Mouse (Mus musculus) midbrain, postnatal 0 days (tissue): ENCODE measurements around the gene Arl6ip5. TPM values are rescaled to one million over a fixed set of nuclear protein-coding genes. Genes with fewer than 3 reads are reported as not detected.
"Not testable (repeated sequence)": the region's sequence is repeated elsewhere in the genome, so short reads cannot be mapped to it uniquely, and the experiment has no call there.

Source experiments
- ATAC-seq: fragments of 200-750 bp; cut with Nextera tagmentation; 2 replicates; pipeline ENCODE4 v1.8.0; 2017; ENCODE audit warnings: moderate number of reproducible peaks, mild to moderate bottlenecking, moderate TSS enrichment, moderate library complexity; ENCODE audit not compliant: low FRiP score
- DNase-seq: peaks from one replicate; pipeline ENCODE4 v3.0.0-alpha.2; 2015; ENCODE audit warnings: low spot score
- H3K27ac ChIP-seq: fragments of 300-500 bp; sonication (generic); 2 replicates; pipeline ENCODE4 v1.5.1; 2014; ENCODE audit warnings: low read depth, mild to moderate bottlenecking, low read length, mixed read lengths
- H3K27me3 ChIP-seq: fragments of 300-500 bp; sonication (generic); 2 replicates; pipeline ENCODE4 v1.6.1; 2014; ENCODE audit warnings: low read length, control low read depth, mixed read lengths; ENCODE audit not compliant: insufficient read depth
- H3K36me3 ChIP-seq: fragments of 300-500 bp; sonication (generic); 2 replicates; pipeline ENCODE4 v1.6.1; 2014; ENCODE audit warnings: low read length, control low read depth, mixed read lengths; ENCODE audit not compliant: insufficient read depth
- H3K4me1 ChIP-seq: fragments of 300-500 bp; sonication (generic); 2 replicates; pipeline ENCODE4 v1.6.1; 2014; ENCODE audit warnings: mild to moderate bottlenecking, control low read depth, antibody characterized with exemption, low read length, mixed read lengths; ENCODE audit not compliant: insufficient read depth
- H3K4me2 ChIP-seq: fragments of 300-500 bp; sonication (generic); 2 replicates; pipeline ENCODE4 v1.6.1; 2014; ENCODE audit warnings: low read depth, mild to moderate bottlenecking, low read length, mixed read lengths; ENCODE audit not compliant: poor library complexity, severe bottlenecking
- H3K4me3 ChIP-seq: fragments of 300-500 bp; sonication (generic); 2 replicates; pipeline ENCODE4 v1.5.1; 2014; ENCODE audit warnings: low read depth, mild to moderate bottlenecking, low read length, moderate library complexity
- H3K9ac ChIP-seq: fragments of 300-500 bp; sonication (generic); replicated peaks from 2 replicates; pipeline ENCODE4 v1.6.1; 2014; ENCODE audit warnings: mild to moderate bottlenecking, low read length, moderate library complexity, mixed read lengths; ENCODE audit not compliant: poor library complexity, severe bottlenecking
- H3K9me3 ChIP-seq: fragments of 300-500 bp; sonication (generic); 2 replicates; pipeline ENCODE4 v1.6.1; 2016; ENCODE audit warnings: low read length, control low read depth
- CTCF ChIP-seq: IDR thresholded peaks from 2 replicates; pipeline ENCODE4 v1.5.1; 2016; ENCODE audit warnings: antibody characterized with exemption, mild to moderate bottlenecking
- whole genome bisulfite sequencing: fragments of 180-500 bp; shearing (Covaris S2); extraction: QIAGEN DNeasy Blood & Tissue Kit; methylation state at CpG from one replicate; pipeline ENCODE4 v1.1.7; 2014; 5-methylcytosine and 5-hydroxymethylcytosine counted together
- polyA plus RNA-seq: library from polyadenylated mRNA; unstranded; fragments of >200 nt; fragmentation: Nextera tagmentation; extraction: Ambion mirVana; gene quantifications from 2 replicates; pipeline ENCODE4 v1.2.1, GENCODE M21; 2015
- total RNA-seq: library from RNA; depleted of rRNA; stranded (reverse); fragments of >200 nt; gene quantifications from 2 replicates; pipeline ENCODE4 v1.2.3, GENCODE M21; 2014

The Arl6ip5 gene
- total and polyA plus RNA-seq, 2 experiments from 2014 or later: 118 to 151 TPM

GRCm38 (mm10) chr6:97262229-97262628 is 51.7 kb downstream of the Arl6ip5 start:
- Histone ChIP-seq H3K27ac (no peak overlapping the region), H3K36me3 (no peaks in the 10 kb centered on the region), H3K4me1 (no peaks in the 10 kb centered on the region), H3K27me3 (no peaks in the 10 kb centered on the region), H3K4me2 (no peak overlapping the region), H3K9me3 (no peaks in the 10 kb centered on the region), H3K9ac (no peak overlapping the region), H3K4me3 (no peak overlapping the region)
- 77% methylated on average over 4 of the region's 4 CpGs for WGBS
- no peak for ATAC-seq
- TF ChIP-seq CTCF: no peak
- DNase-seq: no peak

GRCm38 (mm10) chr6:97263750-97264149 is 53.3 kb downstream of the Arl6ip5 start:
- not testable (repeated sequence) for H3K4me3 ChIP-seq, H3K4me1 ChIP-seq, H3K36me3 ChIP-seq, H3K27me3 ChIP-seq, ATAC-seq, DNase-seq, H3K27ac ChIP-seq, H3K4me2 ChIP-seq, H3K9me3 ChIP-seq, H3K9ac ChIP-seq
- peak; percentile 39 for TF ChIP-seq CTCF

GRCm38 (mm10) chr6:97265240-97265639 is 54.8 kb downstream of the Arl6ip5 start:
- ATAC-seq (no peak), DNase-seq (no peak)
- no peak overlapping the region for H3K9ac ChIP-seq
- no peaks in the 10 kb centered on the region for H3K9me3 ChIP-seq
- TF ChIP-seq CTCF: no peak
- no peaks in the 10 kb centered on the region for H3K4me1 ChIP-seq
- no peak overlapping the region for H3K4me2 ChIP-seq
- no peaks in the 10 kb centered on the region for H3K36me3 ChIP-seq
- H3K4me3 ChIP-seq: no peak overlapping the region
- WGBS: 89% methylated on average over 8 of the region's 8 CpGs
- no peak overlapping the region for H3K27ac ChIP-seq
- no peaks in the 10 kb centered on the region for H3K27me3 ChIP-seq

- 72% methylated on average over 3 of the region's 3 CpGs for WGBS
- H3K9me3 ChIP-seq: no peaks in the 10 kb centered on the region
- ATAC-seq (no peak), DNase-seq (no peak)
- H3K4me2 ChIP-seq: no peak overlapping the region
- H3K4me3 ChIP-seq: no peak overlapping the region
- H3K9ac ChIP-seq: no peak overlapping the region
- no peak for TF ChIP-seq CTCF
- no peaks in the 10 kb centered on the region for H3K36me3 ChIP-seq
- no peaks in the 10 kb centered on the region for H3K4me1 ChIP-seq
- no peak overlapping the region for H3K27ac ChIP-seq
- H3K27me3 ChIP-seq: no peaks in the 10 kb centered on the region
These were observed 55.2 kb downstream of the Arl6ip5 start for GRCm38 (mm10) chr6:97265705-97266104.

- H3K9ac ChIP-seq: no peak overlapping the region
- no peak overlapping the region for H3K4me3 ChIP-seq
- WGBS: 82% methylated on average over 4 of the region's 4 CpGs
These were observed 56.2 kb downstream of the Arl6ip5 start for GRCm38 (mm10) chr6:97266661-97267060.

GRCm38 (mm10) chr6:97267132-97267531 is 56.6 kb downstream of the Arl6ip5 start:
- ATAC-seq (no peak), DNase-seq (no peak)
- TF ChIP-seq CTCF: no peak
- WGBS: 99% methylated on average over 2 of the region's 2 CpGs
- Histone ChIP-seq H3K27me3 (no peaks in the 10 kb centered on the region), H3K9me3 (no peaks in the 10 kb centered on the region), H3K27ac (no peak overlapping the region), H3K4me2 (no peak overlapping the region), H3K4me1 (no peaks in the 10 kb centered on the region), H3K4me3 (no peak overlapping the region), H3K9ac (no peak overlapping the region), H3K36me3 (no peaks in the 10 kb centered on the region)

More at GRCm38 (mm10) chr6:97266661-97267060, 56.2 kb downstream of the Arl6ip5 start:
- H3K9me3 ChIP-seq: no peaks in the 10 kb centered on the region
- no peaks in the 10 kb centered on the region for H3K27me3 ChIP-seq
- H3K36me3 ChIP-seq: no peaks in the 10 kb centered on the region
- H3K4me2 ChIP-seq: no peak overlapping the region
- no peak overlapping the region for H3K27ac ChIP-seq
- DNase-seq (no peak), ATAC-seq (no peak)
- no peaks in the 10 kb centered on the region for H3K4me1 ChIP-seq
- no peak for TF ChIP-seq CTCF
